Mouse (Mus musculus) duodenum, adult 2 months (tissue): ENCODE measurements around the gene Gm8113. TPM values are rescaled to one million over a fixed set of nuclear protein-coding genes. Genes with fewer than 3 reads are reported as not detected.

Experiments used
- polyA plus RNA-seq: library from polyadenylated mRNA; depleted of rRNA; stranded (reverse); fragments of >200 nt; gene quantifications from 2 replicates; pipeline ENCODE4 v1.2.3, GENCODE M21; 2012; ENCODE audit warnings: low replicate concordance; rRNA removed

Gm8113 gene
- polyA plus RNA-seq, result 0.07 and 0.09 TPM in 2 replicates

GRCm38 (mm10) chr14:43924688-43925403 lies at the start of gene Gm8113:
Gm8113 (plus strand) TSS chr14:43925390.

GRCm38 (mm10) chr14:43875417-43875816 lies 49.8 kb upstream of the Gm8113 start, which contains the start of gene Ear1:
Ear1 (minus strand) TSS chr14:43875517.

DNA sequence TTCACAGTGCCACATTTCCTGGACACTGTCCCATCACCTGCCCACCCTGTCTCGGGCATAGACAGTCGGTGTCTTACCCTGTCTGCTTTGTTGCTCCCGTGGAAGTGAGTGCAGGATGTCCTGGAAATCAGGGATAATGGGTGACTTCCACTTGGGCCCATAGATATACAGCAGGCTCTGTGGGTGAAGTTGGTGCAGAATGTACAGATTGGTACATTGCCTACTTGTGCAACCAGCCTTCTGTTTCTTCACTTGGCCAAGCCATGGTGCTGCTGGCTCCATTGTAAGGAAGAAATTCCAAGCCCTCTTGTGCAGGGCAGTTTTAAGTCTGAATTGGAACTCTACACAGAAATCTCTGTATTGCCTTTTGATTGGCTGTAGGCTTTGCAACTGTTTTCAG lies 1.7 kb upstream of the Gm8113 start, which contains the start of gene Ear10:
Gene Ear10, minus strand, starts transcription at position 101 of the 400 bp plus-strand sequence.

DNA sequence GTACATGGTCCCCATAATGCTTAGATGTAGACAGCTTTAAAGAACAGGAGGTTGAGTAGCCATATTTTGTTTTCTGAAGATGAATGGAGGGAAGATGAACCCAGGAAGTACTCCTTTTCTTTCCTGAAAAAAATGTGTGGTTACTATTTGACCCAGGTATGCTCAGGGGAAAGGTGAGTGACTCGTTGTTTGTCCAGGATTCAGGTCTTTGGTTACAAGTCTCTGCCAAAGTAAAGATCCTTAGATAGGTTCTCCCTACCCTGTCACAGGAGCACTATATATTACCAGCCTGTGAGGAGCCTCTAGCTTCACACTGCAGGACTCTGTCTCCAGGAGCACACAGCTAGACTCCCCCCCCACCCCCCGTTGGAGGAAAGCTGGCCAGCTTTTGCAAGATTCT lies 31.6 kb downstream of the Gm8113 start, which contains the start of gene Ang5:
Gene Ang5, plus strand, starts transcription at position 301 of the 400 bp plus-strand sequence.

Other genes starting within 250 kb of the Gm8113 start
- not detected in 2 replicates for gene Gm8165, start 248.2 kb upstream of the Gm8113 start, polyA plus RNA-seq
- gene Gm7324, start 227.6 kb upstream of the Gm8113 start, polyA plus RNA-seq, result not detected in 2 replicates
- gene Gm16506, start 197.9 kb upstream of the Gm8113 start, polyA plus RNA-seq, result not detected in 2 replicates
- not detected in 2 replicates for gene Gm6526, start 177.5 kb upstream of the Gm8113 start, polyA plus RNA-seq
- gene Gm8180, start 140.6 kb upstream of the Gm8113 start, polyA plus RNA-seq, result not detected in 2 replicates
- gene Ear1, start 49.9 kb upstream of the Gm8113 start, polyA plus RNA-seq, result not detected in 2 replicates
- not detected in 2 replicates for gene Ear10, start 1.8 kb upstream of the Gm8113 start, polyA plus RNA-seq
- gene Ang5, start 31.7 kb downstream of the Gm8113 start, polyA plus RNA-seq, result not detected in 2 replicates
- not detected in 2 replicates for gene Ang6, start 76.9 kb downstream of the Gm8113 start, polyA plus RNA-seq
- 0.17 and 2.5 TPM in 2 replicates for gene Ear2, start 177.3 kb downstream of the Gm8113 start, polyA plus RNA-seq
- gene Gm3327, start 198.5 kb downstream of the Gm8113 start, polyA plus RNA-seq, result not detected in 2 replicates